Mouse (Mus musculus): ENCODE data around the gene Cryzl1.
"Not testable (repeated sequence)": the region's sequence is repeated elsewhere in the genome, so short reads cannot be mapped to it uniquely, and the experiment has no call there.

Cryzl1 gene

DNA sequence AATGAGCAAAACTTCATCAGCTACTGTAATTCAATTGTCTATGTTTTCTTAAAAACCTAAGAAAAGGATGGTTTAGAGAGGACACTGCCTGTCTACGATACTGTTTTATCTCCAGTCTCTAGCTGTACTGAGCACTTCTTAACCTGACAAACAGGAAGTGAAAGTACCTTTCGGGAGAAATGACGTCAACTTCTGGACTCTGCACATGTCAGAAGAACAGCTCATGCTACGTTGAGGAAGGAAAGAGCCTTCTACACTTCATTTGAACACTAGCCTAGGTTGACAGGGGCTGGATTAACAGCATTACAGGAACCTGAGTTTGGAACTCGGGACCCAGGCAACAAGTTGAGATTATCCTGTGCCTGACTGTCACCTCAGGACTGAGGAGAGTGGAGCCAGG lies 43.2 kb downstream of the Cryzl1 start:
- DNase-seq: no peak

DNA sequence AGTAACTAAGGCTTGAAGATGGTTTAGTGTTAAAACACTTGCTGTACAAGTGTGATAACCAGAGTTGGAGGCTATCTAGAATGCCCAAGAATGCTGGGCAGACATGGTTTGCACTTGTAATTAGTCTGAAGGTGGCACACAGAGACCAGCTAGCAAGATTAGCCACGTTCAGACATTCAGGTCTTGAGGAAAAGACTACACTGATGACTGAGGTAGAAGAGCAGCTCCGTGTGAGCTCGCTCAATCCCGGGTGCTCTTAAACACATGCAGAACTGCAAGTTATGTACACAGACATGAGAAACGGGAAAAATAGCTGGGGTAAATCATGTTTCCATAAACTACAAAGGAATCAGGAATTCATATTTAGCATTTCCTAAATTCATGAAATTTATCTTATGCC lies 48.1 kb downstream of the Cryzl1 start:
- no peak for DNase-seq

DNA sequence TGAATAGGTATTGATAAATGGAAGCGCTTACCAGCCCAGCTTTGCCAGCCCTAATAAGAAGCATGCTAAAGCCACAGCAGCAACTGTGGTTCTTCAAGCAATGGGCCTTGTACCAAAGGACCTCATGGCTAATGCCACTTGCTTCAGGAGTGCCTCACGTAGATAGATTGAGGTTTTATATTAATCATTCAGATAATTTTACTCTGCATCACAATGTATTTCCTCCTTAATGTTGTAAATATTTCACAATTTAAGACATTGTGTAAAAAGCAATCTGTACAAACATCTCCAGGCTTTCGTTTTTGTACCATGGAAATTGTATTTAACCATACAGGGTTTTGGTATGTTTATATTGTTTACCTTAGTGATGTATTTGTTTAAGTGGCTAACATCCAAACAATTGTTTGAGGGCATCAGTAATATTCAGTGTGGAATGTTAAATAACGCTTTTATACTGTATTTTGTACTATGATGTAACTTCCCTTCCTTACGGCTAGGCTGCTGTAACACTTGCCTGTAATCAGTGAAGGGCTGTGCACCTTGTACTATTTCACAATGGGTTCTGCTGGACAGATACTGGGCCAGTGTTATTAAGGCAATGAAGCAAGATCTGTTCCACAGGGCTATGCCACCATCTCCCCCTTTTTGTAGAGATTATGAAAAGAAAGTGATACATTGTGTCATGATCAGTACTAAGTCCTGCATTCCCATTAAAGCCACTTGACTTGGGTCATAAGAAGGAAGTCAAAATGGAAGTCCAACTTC lies 50.4 kb downstream of the Cryzl1 start:
- DNase-seq: no peak

DNA sequence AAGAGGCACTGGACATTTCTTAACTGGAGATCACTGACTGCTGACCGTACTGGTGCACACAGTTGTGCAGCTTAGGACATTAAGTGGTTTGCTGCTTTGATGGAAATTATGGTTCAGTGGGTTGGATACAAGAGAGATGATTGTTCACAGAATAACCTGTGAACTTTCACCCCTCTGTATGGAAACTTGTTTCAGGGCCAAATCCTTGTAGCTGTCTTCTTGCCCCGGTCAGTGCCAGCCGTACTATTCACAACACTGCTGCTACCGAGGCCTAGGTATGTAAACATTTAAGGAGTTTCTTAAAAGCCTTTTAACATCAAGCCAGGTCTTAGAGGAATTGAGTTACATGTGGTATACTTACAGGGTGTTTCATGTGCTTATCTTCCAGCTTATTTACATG lies 54.3 kb downstream of the Cryzl1 start:
- no peak for DNase-seq

DNA sequence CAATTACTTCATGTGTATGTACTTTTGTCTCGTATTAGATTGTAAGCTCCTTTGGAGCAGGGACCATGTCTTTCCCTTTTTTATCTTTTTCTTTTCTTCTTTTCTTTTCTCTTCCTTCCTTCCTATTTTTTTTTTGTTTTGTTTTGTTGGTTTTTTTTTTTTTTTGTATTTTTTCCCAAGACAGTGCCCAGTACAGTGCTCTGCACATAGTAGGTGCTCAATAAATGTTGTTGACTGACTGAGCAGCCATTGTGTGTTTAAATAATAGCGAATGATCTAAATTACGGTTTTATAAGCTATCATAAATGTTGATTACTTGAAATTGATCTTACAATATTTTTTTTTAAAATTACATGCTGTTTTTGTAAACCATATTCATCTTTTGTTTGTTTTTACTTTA lies 65.0 kb downstream of the Cryzl1 start:
- DNase-seq: no peak

DNA sequence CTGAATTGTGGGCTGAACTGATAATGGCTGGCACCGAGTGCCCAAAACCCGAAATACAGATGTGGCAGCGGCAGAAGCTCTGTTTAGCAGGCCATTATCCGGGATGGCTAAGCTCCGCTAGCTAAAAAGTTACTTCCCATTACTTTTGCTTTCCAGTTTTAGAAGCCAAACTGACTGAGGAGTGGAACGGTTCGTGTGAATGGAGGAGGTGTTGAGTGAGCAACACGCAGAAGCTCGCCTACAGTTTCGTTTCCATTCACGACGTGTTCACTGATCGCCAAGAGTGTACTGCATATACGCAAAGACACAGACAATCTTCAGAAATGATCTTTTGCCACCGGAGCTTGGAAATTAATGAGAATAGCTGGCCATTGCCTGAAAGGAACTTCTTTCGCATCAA lies 66.4 kb downstream of the Cryzl1 start:
- no peak for DNase-seq

DNA sequence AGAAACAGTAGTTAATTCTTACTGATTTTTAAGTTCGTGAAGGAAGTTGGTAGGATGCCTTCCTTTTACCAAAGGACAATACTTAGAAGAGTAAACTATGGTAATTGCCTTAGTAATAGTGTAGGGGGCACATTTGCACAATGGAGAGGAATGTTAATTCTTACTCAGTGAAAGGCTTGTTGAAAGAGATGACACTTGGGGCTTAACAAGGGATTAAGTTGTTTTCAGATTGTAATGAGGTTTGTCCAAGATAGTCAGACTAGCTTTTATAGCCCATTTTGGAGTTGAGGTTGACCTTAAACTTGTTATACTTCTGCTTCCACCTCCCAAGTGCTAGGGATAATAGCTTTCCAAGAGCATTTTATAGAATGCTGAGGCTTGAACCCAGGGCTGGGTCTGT lies 67.4 kb downstream of the Cryzl1 start:
- DNase-seq: no peak

DNA sequence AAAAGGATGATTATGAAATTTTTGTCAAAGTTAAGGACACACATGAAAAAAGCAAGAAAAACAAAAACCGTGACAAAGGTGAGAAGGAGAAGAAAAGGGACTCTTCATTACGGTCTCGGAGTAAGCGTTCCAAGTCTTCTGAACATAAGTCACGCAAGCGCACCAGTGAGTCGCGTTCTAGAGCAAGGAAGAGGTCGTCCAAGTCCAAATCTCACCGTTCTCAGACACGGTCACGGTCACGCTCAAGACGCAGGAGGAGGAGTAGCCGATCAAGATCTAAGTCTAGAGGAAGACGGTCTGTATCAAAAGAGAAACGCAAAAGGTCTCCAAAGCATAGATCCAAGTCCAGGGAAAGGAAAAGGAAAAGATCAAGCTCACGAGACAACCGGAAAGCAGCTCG lies 69.0 kb downstream of the Cryzl1 start:
- DNase-seq: no peak

DNA sequence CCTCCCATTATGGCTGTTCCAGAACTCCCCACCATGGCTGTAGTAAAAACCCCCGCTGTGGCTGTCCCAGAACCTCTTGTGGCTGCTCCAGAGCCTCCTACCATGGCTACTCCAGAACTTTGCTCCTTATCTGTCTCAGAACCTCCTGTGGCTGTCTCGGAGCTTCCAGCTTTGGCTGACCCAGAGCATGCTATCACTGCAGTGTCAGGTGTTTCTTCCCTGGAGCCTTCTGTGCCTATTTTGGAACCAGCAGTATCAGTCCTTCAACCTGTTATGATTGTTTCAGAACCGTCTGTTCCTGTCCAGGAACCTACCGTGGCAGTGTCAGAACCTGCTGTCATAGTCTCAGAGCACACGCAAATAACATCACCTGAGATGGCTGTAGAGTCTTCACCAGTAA lies 70.3 kb downstream of the Cryzl1 start:
- no peak for DNase-seq

DNA sequence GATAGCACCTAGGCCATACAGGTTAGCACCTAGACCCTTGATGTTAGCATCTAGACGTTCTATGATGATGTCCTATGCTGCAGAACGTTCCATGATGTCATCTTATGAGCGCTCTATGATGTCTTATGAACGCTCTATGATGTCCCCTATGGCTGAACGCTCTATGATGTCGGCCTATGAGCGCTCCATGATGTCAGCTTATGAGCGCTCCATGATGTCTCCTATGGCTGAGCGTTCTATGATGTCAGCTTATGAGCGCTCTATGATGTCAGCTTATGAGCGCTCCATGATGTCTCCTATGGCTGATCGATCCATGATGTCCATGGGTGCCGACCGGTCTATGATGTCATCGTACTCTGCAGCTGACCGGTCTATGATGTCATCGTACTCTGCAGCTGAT lies 71.5 kb downstream of the Cryzl1 start:
- DNase-seq: no peak

DNA sequence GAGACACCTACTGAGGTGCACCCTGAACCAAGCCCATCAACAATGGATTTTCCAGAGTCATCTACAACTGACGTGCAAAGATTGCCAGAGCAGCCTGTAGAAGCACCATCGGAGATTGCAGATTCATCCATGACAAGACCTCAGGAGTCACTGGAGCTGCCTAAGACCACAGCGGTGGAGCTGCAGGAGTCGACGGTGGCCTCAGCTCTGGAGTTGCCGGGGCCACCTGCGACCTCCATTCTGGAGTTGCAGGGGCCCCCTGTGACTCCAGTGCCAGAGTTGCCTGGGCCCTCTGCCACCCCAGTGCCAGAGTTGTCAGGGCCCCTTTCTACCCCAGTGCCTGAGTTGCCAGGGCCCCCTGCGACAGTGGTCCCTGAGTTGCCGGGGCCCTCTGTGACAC lies 73.5 kb downstream of the Cryzl1 start:
- no peak for DNase-seq

DNA sequence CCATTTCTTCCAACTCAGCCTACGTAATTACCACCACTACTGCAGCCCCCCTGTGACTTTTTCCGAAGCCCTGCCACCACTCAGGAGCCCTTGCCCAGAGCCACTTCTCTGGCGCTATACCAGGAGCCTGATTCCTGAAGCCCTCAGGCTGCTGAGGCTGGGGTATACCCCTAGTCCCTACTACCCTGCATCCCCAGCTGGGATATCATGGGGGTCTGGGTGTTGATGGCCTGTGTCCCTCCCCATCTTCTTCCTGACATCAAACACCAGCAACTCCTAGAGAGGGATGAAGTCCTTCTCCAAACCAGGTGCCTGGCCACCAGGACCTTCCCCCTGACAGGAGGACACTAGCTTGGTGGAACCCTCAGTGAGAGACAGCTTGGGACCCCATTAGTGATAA lies 76.6 kb downstream of the Cryzl1 start:
- DNase-seq: no peak

DNA sequence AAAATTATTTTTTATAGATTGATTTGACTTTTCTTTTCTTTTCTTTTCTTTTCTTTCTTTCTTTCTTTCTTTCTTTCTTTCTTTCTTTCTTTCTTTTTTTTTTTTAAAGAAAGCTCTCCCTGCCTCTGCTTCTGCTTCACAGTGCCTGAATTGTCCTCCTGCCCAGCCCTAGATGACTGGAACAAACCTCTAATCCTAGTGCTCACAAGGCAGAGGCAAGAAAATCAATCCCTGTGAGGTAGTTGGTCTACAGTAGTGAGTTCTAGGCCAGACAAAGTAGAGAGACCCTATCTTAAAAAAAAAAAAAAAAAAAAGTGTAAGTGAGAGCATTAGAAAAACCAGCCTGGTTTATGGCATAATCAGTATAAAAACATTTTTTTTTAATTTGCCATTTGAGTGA lies 79.0 kb downstream of the Cryzl1 start:
- DNase-seq: no peak

DNA sequence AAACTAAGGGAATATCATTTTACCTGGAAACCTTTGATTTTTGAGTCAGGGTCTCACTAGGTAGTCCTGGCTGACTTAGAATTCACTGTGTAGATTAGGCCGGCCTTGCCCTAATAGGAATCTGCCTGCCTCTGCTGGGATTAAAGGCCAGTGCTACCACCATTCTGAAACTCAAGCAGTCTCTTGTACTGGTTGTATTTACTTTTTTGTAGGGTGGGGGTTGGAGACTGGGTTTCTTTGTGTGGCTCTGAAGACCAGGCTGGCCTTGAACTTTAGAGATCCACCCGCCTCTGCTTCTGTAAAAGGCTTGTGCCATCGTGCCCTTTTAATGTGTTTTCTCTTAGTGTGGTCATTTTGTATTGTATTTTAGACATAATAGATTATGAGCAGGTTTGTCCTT lies 79.5 kb downstream of the Cryzl1 start:
- DNase-seq: no peak

DNA sequence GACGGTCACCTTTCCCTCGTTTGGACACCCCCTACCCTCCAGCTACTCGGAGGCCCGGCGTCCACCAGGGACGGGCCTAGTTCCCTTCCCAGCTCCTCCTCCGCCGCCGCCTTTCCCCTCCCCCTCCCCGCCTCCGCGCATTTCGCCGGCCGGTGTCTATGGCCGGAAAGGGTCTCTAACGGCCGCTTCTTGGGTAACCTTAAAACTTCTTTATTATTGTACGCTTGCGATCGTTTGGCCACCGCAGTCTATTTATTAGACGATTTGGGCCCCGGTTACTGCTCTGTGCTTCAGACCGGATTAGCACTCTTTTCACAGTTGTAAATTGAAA lies 80.6 kb downstream of the Cryzl1 start:
- peak; percentile 79 for DNase-seq

DNA sequence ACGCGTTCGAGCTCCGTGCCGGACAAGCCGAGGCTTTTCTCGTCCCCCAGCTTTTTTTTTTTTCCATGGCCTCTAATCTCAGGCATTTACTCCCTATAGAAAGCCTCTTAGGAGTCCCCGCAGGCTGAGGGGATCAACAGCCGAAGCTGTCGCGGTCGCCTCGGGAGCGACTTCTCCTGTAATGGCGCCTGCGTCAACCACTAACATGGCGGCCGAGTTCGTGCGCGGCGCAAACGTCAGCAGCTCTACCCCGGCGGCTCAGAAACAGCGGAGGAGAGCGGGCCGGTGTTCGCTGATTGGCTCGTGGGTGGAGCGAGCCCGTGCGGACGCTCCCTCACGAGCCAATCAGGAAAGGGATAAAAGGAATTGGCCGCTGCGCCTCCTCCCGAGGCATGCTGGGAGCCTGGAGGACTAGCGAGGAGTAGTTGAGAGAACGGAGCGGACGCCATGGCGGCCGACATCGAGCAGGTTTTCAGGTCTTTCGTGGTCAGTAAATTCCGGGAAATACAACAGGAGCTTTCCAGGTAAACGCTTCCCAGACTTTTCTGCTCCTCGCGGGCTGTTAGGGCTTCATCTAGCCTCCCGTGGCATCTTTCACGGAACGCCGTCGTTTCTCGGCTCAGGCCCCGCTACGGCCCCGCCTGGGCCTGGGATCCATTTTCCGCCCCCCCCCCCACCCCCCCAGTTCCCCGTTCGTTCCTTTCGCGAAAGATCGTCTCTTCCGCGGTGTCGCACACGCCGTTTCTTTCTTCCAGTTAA lies 81.1 kb downstream of the Cryzl1 start, which contains the start of gene Son:
Son (plus strand) TSS at position 46 of the 759 bp plus-strand sequence.
- DNase-seq: peak; percentile 94

DNA sequence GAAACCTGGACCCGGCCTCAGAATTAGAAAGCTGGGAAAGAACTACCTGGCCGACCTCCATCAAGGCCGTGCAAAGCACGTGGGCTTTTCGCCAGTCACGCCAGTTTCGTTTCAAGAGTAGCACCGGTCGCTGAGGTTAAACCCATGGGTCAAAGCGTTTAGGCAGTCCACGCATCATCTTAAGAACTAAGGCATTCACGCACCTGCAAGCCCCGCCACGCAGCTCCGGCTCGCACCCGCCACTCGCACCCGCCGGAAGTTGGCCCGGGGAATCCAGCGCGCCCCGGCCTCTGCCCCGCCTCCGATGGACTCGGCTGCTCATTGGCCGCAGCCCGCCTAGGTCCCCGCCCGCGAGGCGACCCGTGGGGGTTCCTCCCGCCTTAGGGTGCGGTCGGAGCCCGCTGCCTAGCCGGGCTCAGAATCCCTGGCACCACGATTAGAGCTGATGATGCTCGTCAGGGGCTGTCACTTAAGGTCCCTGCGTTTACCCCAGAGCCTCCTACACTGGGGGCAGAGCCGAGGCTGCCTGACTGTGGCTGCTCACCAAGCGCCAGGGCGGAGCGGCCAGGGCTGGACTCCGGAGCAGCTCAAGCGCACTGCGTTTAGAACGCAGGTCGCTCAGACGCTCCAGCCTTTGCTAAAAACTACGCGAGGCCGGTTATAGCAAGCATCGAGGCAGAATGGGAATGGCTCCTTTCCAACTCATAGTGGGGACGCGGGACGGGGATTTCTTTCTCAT lies 81.9 kb downstream of the Cryzl1 start, which contains the start of gene Gart:
Gart (minus strand) TSS at position 272 of the 739 bp plus-strand sequence.
- DNase-seq: peak; percentile 95

DNA sequence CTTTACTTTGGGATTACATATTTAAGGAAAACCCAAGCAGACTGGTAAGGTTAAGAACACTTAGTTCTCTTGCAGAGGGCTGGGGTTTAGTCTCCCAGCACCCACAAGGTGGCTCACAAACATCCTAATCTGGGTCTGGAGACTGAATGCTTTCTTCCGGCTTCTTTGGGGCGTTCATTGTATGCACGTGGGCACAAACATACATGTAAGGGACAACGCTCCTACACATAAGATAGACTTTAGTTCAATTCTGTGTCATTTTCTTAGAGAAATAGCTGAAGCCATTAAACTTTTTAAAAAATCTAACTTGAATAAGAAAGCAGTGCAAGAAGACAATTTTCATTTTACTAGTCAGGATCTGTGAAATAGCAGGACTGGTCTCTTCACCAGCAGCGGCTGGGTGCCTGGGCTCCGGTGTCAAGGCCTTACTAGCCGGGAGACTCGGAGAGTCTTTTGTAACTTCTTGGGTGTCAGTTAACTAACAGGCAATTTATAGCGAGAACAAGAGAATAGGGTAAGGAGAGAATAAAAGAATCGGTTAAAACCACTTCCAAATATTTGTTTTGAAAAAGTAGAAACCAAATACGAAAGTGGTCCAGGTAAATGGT lies 82.7 kb downstream of the Cryzl1 start:
- DNase-seq: peak; percentile 51

DNA sequence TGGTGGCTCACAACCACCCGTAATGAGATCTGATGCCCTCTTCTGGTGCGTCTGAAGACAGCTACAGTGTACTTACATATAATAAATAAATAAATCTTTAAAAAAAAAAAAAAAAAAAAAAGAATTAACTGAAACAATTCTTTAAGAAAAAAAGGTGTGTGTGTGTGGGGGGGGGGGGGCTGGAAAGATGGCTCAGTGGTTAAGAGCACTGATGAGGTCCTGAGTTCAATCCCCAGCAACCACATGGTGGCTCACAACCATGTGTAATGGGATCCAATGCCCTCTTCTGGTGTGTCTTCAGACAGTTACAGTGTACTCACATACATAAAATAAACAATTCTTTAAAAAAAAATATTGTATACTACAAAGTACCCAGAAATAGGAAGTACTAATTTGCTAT lies 83.4 kb downstream of the Cryzl1 start:
- DNase-seq: not testable (repeated sequence)

DNA sequence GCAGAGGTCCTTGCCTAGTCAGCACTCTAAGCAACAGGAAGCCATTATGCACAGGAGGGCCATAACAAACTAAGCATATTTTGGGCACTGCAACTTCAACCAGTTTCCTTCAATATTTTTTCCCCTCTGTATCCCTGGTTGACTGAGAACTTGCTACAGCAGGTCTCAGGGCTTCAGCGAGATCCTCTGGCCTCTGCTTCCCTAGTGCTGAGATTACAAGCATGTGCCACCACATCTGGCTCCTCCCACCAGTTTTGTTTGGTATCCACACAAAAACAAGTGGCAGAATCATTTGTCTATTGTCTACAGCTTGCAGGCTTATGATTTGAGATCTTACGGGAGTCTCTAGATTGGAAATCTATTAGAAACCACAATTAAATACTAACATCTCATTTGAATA lies 83.9 kb downstream of the Cryzl1 start:
- no peak for DNase-seq

DNA sequence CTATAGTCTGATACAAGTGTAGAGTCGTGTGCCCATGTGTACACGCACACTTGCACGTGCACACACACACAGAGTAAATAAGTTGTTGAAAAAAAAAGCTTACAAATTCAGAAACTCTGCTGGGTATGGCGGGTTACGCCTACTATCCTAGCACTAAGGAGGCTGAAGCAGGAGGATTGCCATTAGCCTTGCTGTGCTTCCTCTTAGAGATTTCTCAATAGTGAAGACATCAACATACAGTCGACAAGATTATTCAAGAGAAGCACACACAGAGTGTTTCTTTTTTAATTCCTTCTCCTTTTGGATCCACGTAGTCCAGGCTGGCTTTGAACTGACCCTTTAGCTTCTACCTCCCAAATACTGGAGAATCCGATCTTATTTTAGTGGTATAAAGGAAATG lies 88.6 kb downstream of the Cryzl1 start:
- no peak for DNase-seq

DNA sequence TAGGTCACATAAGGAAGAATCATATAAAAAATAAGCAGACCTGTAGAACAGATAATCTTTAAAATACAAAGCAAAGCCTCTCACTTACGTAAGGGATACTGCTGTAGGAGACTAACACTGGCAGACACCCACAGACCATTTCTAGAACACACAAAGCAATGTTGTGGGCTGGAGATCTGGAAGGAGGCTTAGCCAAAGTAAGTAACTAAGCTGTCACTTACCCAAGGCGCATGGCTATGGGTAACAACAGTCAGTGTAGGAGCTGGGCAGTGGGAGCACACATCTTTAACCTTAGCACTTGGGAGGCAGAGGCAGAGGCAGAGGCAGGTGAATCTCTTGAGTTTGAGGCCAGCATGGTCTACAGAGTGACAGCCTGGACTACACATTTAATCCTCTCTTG lies 89.1 kb downstream of the Cryzl1 start:
- DNase-seq: no peak
